Mouse (Mus musculus) embryonic facial prominence, embryonic 10.5 days (tissue): Measurements from ENCODE around the gene Amh. TPM values are rescaled to one million over a fixed set of nuclear protein-coding genes. Genes with fewer than 3 reads are reported as not detected.
"Not testable (repeated sequence)": the region's sequence is repeated elsewhere in the genome, so short reads cannot be mapped to it uniquely, and the experiment has no call there.

Experiments used
- DNase-seq: peaks from one replicate; pipeline ENCODE4 v3.0.0-alpha.2; 2017; ENCODE audit warnings: low spot score
- H3K27ac ChIP-seq: fragments of 300-500 bp; sonication (generic); replicated peaks from 2 replicates; pipeline ENCODE4 v1.5.1; 2016; ENCODE audit warnings: mild to moderate bottlenecking
- H3K27me3 ChIP-seq: fragments of 300-500 bp; sonication (generic); replicated peaks from 2 replicates; pipeline ENCODE4 v1.6.1; 2016; ENCODE audit warnings: low read depth, mild to moderate bottlenecking; ENCODE audit not compliant: poor library complexity, severe bottlenecking
- H3K36me3 ChIP-seq: fragments of 300-500 bp; sonication (generic); replicated peaks from 2 replicates; pipeline ENCODE4 v1.6.1; 2016; ENCODE audit warnings: mild to moderate bottlenecking, moderate library complexity
- H3K4me1 ChIP-seq: fragments of 300-500 bp; sonication (generic); 2 replicates; pipeline ENCODE4 v1.6.1; 2016
- H3K4me3 ChIP-seq: fragments of 300-500 bp; sonication (generic); 2 replicates; pipeline ENCODE4 v1.5.1; 2016; ENCODE audit warnings: mild to moderate bottlenecking, moderate library complexity
- H3K9me3 ChIP-seq: fragments of 300-500 bp; sonication (generic); 2 replicates; pipeline ENCODE4 v1.6.1; 2016; ENCODE audit warnings: mild to moderate bottlenecking
- WGBS: fragments of 180-500 bp; shearing (Covaris S2); methylation state at CpG from one replicate; pipeline ENCODE4 v1.1.7; 2016; 5-methylcytosine and 5-hydroxymethylcytosine counted together
- polyA plus RNA-seq: library from polyadenylated mRNA; unstranded; fragments of >200 nt; fragmentation: Nextera tagmentation; extraction: Ambion mirVana; gene quantifications from 2 replicates; pipeline ENCODE4 v1.2.1, GENCODE M21; 2016

The Amh gene
- polyA plus RNA-seq, 1 experiment from 2014 or later = 0.17 TPM

GRCm38 (mm10) chr10:80827870-80828420 lies 22.9 kb downstream of the Amh start:
- peaks cover 28% of the 10 kb centered on the region for H3K36me3 ChIP-seq
- peaks cover 53% of the 10 kb centered on the region for H3K4me1 ChIP-seq
- H3K9me3 ChIP-seq = no peaks in the 10 kb centered on the region
- no peak for DNase-seq
- peak overlapping the region; percentile 92 for H3K4me3 ChIP-seq
- no peak overlapping the region for H3K27ac ChIP-seq
- H3K27me3 ChIP-seq = peaks cover 8% of the 10 kb centered on the region; the same call in 1 of the 2 replicates
- 87% methylated on average over 10 of the region's 10 CpGs for WGBS

DNA sequence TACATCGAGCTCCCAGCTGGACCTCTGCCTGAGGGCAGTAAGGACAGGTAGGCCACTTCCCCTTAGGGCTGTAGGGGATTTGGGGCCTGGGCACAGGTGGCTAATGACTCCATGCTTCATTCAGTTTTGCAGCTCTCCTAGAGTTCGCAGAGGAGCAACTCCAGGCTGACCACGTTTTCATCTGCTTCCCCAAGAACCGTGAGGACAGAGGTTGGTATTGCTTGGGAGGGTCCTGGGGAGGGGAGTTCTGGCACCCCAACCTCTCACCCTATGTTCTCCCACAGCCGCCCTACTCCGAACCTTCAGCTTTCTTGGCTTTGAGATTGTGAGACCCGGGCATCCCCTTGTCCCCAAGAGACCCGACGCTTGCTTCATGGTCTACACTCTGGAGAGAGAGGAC lies 23.5 kb downstream of the Amh start:
- H3K27ac ChIP-seq, DNase-seq, H3K9me3 ChIP-seq: not testable (repeated sequence)
- Histone ChIP-seq H3K4me1 (peaks cover 60% of the 10 kb centered on the region), H3K4me3 (peak overlapping the region; percentile 92), H3K27me3 (peaks cover 15% of the 10 kb centered on the region), H3K36me3 (peaks cover 28% of the 10 kb centered on the region)
- 82% methylated on average over 9 of the region's 9 CpGs for WGBS

DNA sequence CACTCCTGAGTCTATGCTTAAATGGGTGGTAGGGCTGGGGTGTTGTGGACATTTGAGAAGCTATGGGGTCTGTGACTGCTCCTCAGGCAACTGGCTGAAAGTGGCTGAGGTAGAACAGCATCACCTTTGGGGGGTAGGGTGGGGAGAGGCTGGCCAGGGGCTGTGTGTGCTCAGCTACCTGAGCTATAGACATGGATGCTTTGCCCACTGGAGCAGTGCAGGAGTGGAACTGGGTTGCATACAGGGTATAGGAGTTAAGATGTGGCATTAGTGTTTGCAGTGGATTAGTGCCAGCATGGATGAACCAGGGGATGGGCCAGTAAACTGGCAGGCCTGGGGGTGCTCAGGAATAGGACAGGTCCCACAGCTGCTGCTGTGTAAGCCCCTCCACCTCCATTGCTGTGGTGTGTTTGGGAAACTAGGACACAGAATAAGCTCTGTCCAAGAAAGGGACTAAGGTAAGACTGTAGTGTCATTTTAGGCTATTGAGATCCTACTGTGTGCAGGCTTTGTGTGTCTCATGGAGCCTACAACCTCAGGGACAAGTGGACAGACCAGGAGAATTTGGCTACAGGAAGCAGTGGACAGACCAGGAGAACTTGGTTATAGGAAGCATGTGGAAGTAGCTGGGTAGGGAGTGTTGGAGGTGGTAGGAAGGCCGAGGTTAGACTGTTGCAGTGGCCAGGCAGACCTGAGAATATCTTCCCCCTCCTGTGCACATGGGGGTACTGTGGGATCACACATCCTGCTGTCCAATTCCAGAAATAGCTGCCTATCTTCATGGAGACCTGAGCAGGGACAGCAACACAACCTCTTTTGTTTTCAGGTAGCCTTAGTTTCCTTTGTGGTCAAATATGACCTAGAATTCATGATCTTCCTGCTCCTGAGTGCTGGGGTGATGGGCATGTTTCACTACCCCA lies 24.6 kb downstream of the Amh start:
- peaks cover 7% of the 10 kb centered on the region for H3K9me3 ChIP-seq
- DNase-seq = no peak
- H3K36me3 ChIP-seq = peaks cover 32% of the 10 kb centered on the region
- peak overlapping the region; percentile 3; the same call in 1 of the 2 replicates for H3K4me3 ChIP-seq
- no peak overlapping the region for H3K27ac ChIP-seq
- H3K4me1 ChIP-seq = peaks cover 63% of the 10 kb centered on the region
- WGBS = 64% methylated on average over 1 of the region's 1 CpGs
- H3K27me3 ChIP-seq = peaks cover 25% of the 10 kb centered on the region

DNA sequence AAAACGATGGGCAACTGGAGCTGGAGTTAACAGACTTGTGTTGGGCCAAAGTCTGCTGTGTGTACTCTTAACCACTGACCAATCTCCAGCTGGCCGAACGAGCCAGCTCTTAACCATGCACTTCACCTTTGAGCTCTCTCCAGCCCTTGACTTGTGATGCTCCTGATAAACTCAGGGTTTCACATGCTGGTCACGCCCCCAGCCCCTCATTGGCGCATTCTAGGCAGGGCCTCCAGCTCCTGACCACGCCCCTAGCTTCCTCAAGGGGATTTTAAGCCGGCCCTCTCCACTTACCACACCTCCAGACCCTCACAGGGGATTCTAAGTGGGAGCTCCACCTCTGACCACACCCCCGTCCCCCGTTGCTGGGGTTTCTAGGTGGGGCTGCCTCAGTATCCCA lies 26.1 kb downstream of the Amh start:
- peaks cover 20% of the 10 kb centered on the region for H3K9me3 ChIP-seq
- 4% methylated on average over 9 of the region's 9 CpGs for WGBS
- H3K27ac ChIP-seq = no peak overlapping the region
- H3K36me3 ChIP-seq = peaks cover 38% of the 10 kb centered on the region
- peaks cover 74% of the 10 kb centered on the region for H3K4me1 ChIP-seq
- peak; percentile 84 for DNase-seq
- peaks cover 40% of the 10 kb centered on the region for H3K27me3 ChIP-seq
- peak overlapping the region; percentile 1; the same call in 1 of the 2 replicates for H3K4me3 ChIP-seq

DNA sequence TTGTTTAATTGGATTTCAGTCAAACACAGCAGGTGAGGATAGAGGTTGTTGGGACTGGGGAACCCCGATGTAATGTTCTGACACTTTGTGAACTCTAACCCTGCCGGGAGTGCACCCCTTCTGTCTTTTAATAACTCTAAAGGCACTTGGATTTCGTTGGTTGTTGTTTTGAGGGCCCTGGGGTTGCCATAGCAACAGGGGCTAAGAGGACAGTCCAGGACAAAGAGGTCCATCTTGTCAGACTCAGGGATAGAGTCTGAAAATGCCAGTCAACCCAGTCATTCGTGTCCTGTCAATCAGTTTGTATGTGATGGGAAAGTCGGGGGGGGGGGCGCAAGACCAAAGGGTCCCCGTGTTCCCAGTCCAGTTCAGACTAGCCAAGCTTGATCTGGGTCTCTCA lies 27.8 kb downstream of the Amh start:
- H3K9me3 ChIP-seq = peaks cover 20% of the 10 kb centered on the region
- H3K27ac ChIP-seq = no peak overlapping the region
- DNase-seq = no peak
- peaks cover 56% of the 10 kb centered on the region for H3K27me3 ChIP-seq
- H3K36me3 ChIP-seq = peaks cover 36% of the 10 kb centered on the region
- 0 out of 2 replicates have a peak overlapping the region, but pooled peaks have one; percentile 8 for H3K4me3 ChIP-seq
- WGBS = 64% methylated on average over 7 of the region's 7 CpGs
- peaks cover 83% of the 10 kb centered on the region for H3K4me1 ChIP-seq

DNA sequence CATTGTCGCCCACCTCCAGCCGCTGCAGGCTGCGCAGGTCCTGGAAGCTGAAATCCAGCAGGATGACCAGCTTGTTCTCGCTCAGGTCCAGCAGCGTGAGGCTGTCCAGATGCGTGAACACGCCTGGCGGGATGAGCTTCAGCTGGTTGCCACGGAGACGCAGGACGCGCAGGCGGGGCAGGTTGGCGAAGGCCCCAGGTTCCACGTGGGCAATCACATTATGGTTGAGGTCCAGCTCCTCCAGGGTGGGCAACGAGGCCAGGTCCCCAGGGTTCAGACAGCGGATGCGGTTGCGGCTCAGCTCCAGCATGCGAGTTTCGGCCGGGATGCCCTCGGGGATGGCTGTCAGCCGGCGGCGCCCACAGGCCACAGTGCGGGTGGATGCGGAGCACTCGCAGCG lies 30.6 kb downstream of the Amh start:
- Histone ChIP-seq H3K27me3 (peaks cover 67% of the 10 kb centered on the region), H3K9me3 (peaks cover 20% of the 10 kb centered on the region), H3K4me3 (peak overlapping the region; percentile 29), H3K4me1 (peaks cover 64% of the 10 kb centered on the region), H3K36me3 (0 out of 2 replicates have a peak, but pooled peaks cover 10% of the 10 kb centered on the region), H3K27ac (no peak overlapping the region)
- DNase-seq = peak; percentile 38
- WGBS = 57% methylated on average over 30 of the region's 30 CpGs

- H3K4me1 ChIP-seq = peaks cover 61% of the 10 kb centered on the region
- no peak overlapping the region for H3K27ac ChIP-seq
- H3K36me3 ChIP-seq = 0 out of 2 replicates have a peak, but pooled peaks cover 10% of the 10 kb centered on the region
- 49% methylated on average over 7 of the region's 7 CpGs for WGBS
- no peak for DNase-seq
- H3K4me3 ChIP-seq = peak overlapping the region; percentile 6; the same call in 1 of the 2 replicates
- peaks cover 80% of the 10 kb centered on the region for H3K27me3 ChIP-seq
- H3K9me3 ChIP-seq = peaks cover 20% of the 10 kb centered on the region
Measured at GRCm38 (mm10) chr10:80836949-80837379, 31.9 kb downstream of the Amh start.

DNA sequence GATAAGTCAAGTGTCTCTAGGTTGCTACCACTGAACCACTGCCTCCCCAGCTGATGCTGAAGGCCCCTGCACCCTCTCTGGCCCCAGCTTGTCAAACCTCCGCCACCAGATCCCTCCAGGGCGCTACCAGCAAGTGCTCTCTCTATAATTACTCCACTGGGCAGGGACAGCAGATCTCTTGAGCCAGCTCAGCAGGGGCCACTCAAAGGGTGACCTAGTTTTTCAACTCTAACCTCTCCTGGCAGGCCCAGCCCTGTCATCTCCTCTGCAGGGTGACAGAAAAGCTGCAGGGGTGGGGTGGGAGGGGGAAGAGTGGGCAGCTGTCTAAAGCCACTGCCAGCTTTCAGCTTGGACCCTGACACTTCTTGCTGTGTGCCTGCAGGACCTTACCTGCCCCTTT lies 32.8 kb downstream of the Amh start:
- H3K4me1 ChIP-seq = peaks cover 54% of the 10 kb centered on the region
- H3K27ac ChIP-seq = no peak overlapping the region
- no peak for DNase-seq
- 0 out of 2 replicates have a peak, but pooled peaks cover 10% of the 10 kb centered on the region for H3K36me3 ChIP-seq
- H3K9me3 ChIP-seq = peaks cover 20% of the 10 kb centered on the region
- 10% methylated on average over 2 of the region's 2 CpGs for WGBS
- 0 out of 2 replicates have a peak overlapping the region, but pooled peaks have one; percentile 14 for H3K4me3 ChIP-seq
- peaks cover 82% of the 10 kb centered on the region for H3K27me3 ChIP-seq

DNA sequence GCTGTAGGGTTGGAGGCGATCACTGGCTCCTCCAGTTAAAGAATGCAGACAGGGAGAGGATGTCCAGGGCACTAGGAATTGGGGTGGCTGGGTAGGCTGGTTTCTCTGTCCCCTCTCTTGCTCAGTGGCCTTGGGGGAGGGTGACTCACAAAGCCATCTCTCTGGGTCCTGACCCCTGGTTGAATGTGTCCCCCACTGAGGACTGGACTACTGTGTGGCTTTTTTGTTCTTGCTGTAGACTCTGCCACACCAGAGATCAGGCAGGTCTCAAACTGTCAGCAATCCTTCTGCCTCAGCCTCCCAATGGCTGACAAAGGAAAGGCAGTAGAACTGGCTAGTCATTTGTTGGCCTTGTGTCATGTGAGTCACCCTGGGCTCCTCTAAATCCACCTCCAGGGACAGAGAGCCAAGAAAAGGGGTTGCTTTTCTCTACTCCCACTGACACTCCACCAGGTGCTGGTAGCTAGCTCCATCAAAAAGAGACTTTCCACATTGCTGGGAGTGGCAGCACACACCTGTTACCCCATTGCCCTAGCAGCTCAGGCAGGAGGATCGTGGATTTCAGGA lies 33.4 kb downstream of the Amh start:
- Histone ChIP-seq H3K4me1 (peaks cover 52% of the 10 kb centered on the region), H3K9me3 (peaks cover 20% of the 10 kb centered on the region), H3K36me3 (0 out of 2 replicates have a peak, but pooled peaks cover 10% of the 10 kb centered on the region), H3K27me3 (peaks cover 82% of the 10 kb centered on the region), H3K4me3 (0 out of 2 replicates have a peak overlapping the region, but pooled peaks have one; percentile 14), H3K27ac (no peak overlapping the region)
- no peak for DNase-seq
- 58% methylated on average over 2 of the region's 2 CpGs for WGBS

DNA sequence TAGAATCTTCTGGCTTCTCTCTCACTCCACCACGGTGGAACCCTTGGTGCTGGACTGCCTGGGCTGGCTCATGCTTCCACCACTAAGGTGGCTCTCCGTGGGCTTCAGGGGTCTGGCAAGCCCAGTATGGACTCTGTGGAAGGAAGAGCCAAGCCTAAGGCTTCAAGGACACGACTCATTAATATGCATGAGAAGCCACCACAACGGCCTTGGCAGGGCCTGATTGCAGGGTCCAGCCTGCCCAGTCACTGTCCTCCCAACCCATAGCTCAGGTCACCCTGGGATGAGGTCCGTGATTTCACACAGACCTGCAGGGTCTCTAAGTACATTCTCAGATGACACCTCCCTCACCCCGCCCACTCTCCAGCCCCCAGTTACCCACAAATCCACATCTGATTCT lies 34.8 kb downstream of the Amh start:
- Histone ChIP-seq H3K36me3 (0 out of 2 replicates have a peak, but pooled peaks cover 3% of the 10 kb centered on the region), H3K4me1 (peaks cover 55% of the 10 kb centered on the region), H3K27me3 (peaks cover 82% of the 10 kb centered on the region), H3K4me3 (no peak overlapping the region), H3K9me3 (peaks cover 11% of the 10 kb centered on the region), H3K27ac (no peak overlapping the region)
- no peak for DNase-seq
- WGBS = 70% methylated on average over 6 of the region's 6 CpGs

- H3K36me3 ChIP-seq = no peaks in the 10 kb centered on the region
- H3K4me3 ChIP-seq = no peak overlapping the region
- H3K27ac ChIP-seq = no peak overlapping the region
- H3K27me3 ChIP-seq = peaks cover 80% of the 10 kb centered on the region
- peaks cover 41% of the 10 kb centered on the region for H3K4me1 ChIP-seq
- WGBS = 73% methylated on average over 2 of the region's 2 CpGs
- no peaks in the 10 kb centered on the region for H3K9me3 ChIP-seq
- DNase-seq = no peak
Measured at GRCm38 (mm10) chr10:80841685-80842084, 36.6 kb downstream of the Amh start.

DNA sequence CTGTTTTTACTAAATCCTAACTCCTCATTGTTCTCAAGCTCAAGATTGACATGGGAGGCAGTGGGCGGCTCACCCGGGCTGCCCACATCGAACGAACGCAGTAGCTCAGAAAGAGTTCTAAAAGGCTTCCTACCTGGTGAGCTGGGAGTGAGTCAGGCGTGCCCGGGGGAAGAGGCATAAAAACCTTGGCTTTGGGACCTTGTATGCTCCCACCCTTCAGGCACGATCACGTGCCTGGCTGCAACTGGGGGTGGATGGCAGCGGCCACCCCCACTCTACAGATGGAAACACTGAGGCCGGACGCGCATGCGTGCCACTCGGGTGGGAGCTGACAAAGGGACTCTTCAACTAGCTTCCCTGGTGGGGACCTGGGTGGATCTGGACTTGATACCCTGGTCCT lies 37.3 kb downstream of the Amh start:
- no peaks in the 10 kb centered on the region for H3K9me3 ChIP-seq
- no peak overlapping the region for H3K4me3 ChIP-seq
- H3K36me3 ChIP-seq = no peaks in the 10 kb centered on the region
- no peak for DNase-seq
- peaks cover 74% of the 10 kb centered on the region for H3K27me3 ChIP-seq
- WGBS = 82% methylated on average over 15 of the region's 15 CpGs
- H3K27ac ChIP-seq = no peak overlapping the region
- H3K4me1 ChIP-seq = peaks cover 35% of the 10 kb centered on the region
